Mouse (Mus musculus) embryonic facial prominence, embryonic 13.5 days (tissue): ENCODE data around the gene Krtap4-16. TPM values are rescaled to one million over a fixed set of nuclear protein-coding genes. Genes with fewer than 3 reads are reported as not detected.
"Not testable (repeated sequence)": the region's sequence is repeated elsewhere in the genome, so short reads cannot be mapped to it uniquely, and the experiment has no call there.

ENCODE experiments used
- ATAC-seq: fragments of 200-750 bp; cut with Nextera tagmentation; 2 replicates; pipeline ENCODE4 v1.8.0; 2017; ENCODE audit warnings: low read depth; ENCODE audit not compliant: insufficient number of reproducible peaks, insufficient read depth, low FRiP score, low TSS enrichment
- H3K27ac ChIP-seq: fragments of 300-500 bp; sonication (generic); 2 replicates; pipeline ENCODE4 v1.5.1; 2015; ENCODE audit warnings: moderate library complexity, mild to moderate bottlenecking, inconsistent platforms
- H3K27me3 ChIP-seq: fragments of 300-500 bp; sonication (generic); 2 replicates; pipeline ENCODE4 v1.6.1; 2015; ENCODE audit warnings: mild to moderate bottlenecking, inconsistent platforms
- H3K36me3 ChIP-seq: fragments of 300-500 bp; sonication (generic); 2 replicates; pipeline ENCODE4 v1.6.1; 2015; ENCODE audit warnings: mild to moderate bottlenecking, inconsistent platforms
- H3K4me1 ChIP-seq: fragments of 300-500 bp; sonication (generic); 2 replicates; pipeline ENCODE4 v1.6.1; 2015; ENCODE audit warnings: inconsistent platforms
- H3K4me2 ChIP-seq: fragments of 300-500 bp; sonication (generic); 2 replicates; pipeline ENCODE4 v1.6.1; 2015; ENCODE audit warnings: moderate library complexity, mild to moderate bottlenecking, inconsistent platforms
- H3K4me3 ChIP-seq: fragments of 300-500 bp; sonication (generic); 2 replicates; pipeline ENCODE4 v1.5.1; 2015; ENCODE audit warnings: mild to moderate bottlenecking, inconsistent platforms
- H3K9ac ChIP-seq: fragments of 300-500 bp; sonication (generic); 2 replicates; pipeline ENCODE4 v1.6.1; 2015; ENCODE audit warnings: mild to moderate bottlenecking, inconsistent platforms
- H3K9me3 ChIP-seq: fragments of 300-500 bp; sonication (generic); 2 replicates; pipeline ENCODE4 v1.6.1; 2016; ENCODE audit warnings: inconsistent platforms
- WGBS: fragments of 180-500 bp; shearing (Covaris S2); methylation state at CpG from one replicate; pipeline ENCODE4 v1.1.7; 2015; ENCODE audit warnings: mixed read lengths; 5-methylcytosine and 5-hydroxymethylcytosine counted together
- polyA plus RNA-seq: library from polyadenylated mRNA; unstranded; fragments of >200 nt; fragmentation: Nextera tagmentation; extraction: Ambion mirVana; gene quantifications from 2 replicates; pipeline ENCODE4 v1.2.1, GENCODE M21; 2015

Gene Krtap4-16
- not detected in 2 replicates for polyA plus RNA-seq

GRCm38 (mm10) chr11:99851508-99851907, at the start of gene Krtap4-16:
Krtap4-16 (minus strand) TSS chr11:99851608.
- ATAC-seq, result no peak
- Histone ChIP-seq H3K4me2 (no peak within 1 kb of the TSS), H3K4me1 (no peaks in the 10 kb centered on the region), H3K36me3 (no peaks in the 10 kb centered on the region), H3K9ac (no peak within 1 kb of the TSS), H3K27ac (no peak within 1 kb of the TSS), H3K9me3 (no peaks in the 10 kb centered on the region), H3K4me3 (no peak within 1 kb of the TSS), H3K27me3 (no peaks in the 10 kb centered on the region)

- not testable (repeated sequence) for H3K27ac ChIP-seq, H3K4me1 ChIP-seq, H3K9me3 ChIP-seq, H3K4me3 ChIP-seq, H3K9ac ChIP-seq, ATAC-seq, H3K4me2 ChIP-seq, H3K27me3 ChIP-seq, H3K36me3 ChIP-seq
- 46% methylated on average over 1 of the region's 1 CpGs for WGBS
Measured at GRCm38 (mm10) chr11:99878887-99879286, 27.5 kb upstream of the Krtap4-16 start, which contains the start of gene Gm11567. Gm11567 (plus strand) TSS chr11:99879187.

GRCm38 (mm10) chr11:99873089-99873488, 21.7 kb upstream of the Krtap4-16 start, which contains the start of gene Krtap9-1:
Krtap9-1 (plus strand) TSS chr11:99873389.
- 62% methylated on average over 1 of the region's 1 CpGs for WGBS
- H3K36me3 ChIP-seq, H3K4me3 ChIP-seq, H3K4me1 ChIP-seq, H3K9me3 ChIP-seq, H3K4me2 ChIP-seq, H3K9ac ChIP-seq, ATAC-seq, H3K27me3 ChIP-seq, H3K27ac ChIP-seq: not testable (repeated sequence)

- H3K9ac ChIP-seq, H3K27me3 ChIP-seq, H3K27ac ChIP-seq, H3K9me3 ChIP-seq, H3K4me2 ChIP-seq, H3K36me3 ChIP-seq, ATAC-seq, H3K4me3 ChIP-seq, H3K4me1 ChIP-seq: not testable (repeated sequence)
- WGBS, result 58% methylated on average over 1 of the region's 1 CpGs
Measured at GRCm38 (mm10) chr11:99864176-99864575, 12.8 kb upstream of the Krtap4-16 start, which contains the start of gene Gm11559. Gm11559 (plus strand) TSS chr11:99864476.

GRCm38 (mm10) chr11:99858761-99859160, 7.4 kb upstream of the Krtap4-16 start:
- Histone ChIP-seq H3K9ac (no peak overlapping the region), H3K4me2 (no peak overlapping the region), H3K9me3 (no peaks in the 10 kb centered on the region), H3K27me3 (no peaks in the 10 kb centered on the region), H3K4me1 (no peaks in the 10 kb centered on the region), H3K27ac (no peak overlapping the region), H3K4me3 (no peak overlapping the region), H3K36me3 (no peaks in the 10 kb centered on the region)
- WGBS, result 53% methylated on average over 2 of the region's 2 CpGs
- ATAC-seq, result no peak

- Histone ChIP-seq H3K4me1 (no peaks in the 10 kb centered on the region), H3K4me3 (no peak within 1 kb of the TSS), H3K9ac (no peak within 1 kb of the TSS), H3K27me3 (no peaks in the 10 kb centered on the region), H3K36me3 (no peaks in the 10 kb centered on the region), H3K4me2 (no peak within 1 kb of the TSS), H3K27ac (no peak within 1 kb of the TSS), H3K9me3 (no peaks in the 10 kb centered on the region)
- WGBS, result 88% methylated on average over 2 of the region's 2 CpGs
- no peak for ATAC-seq
Measured at GRCm38 (mm10) chr11:99857617-99858016, 6.2 kb upstream of the Krtap4-16 start, which contains the start of gene Gm11568. Gm11568 (plus strand) TSS chr11:99857917.

- Histone ChIP-seq H3K36me3 (no peaks in the 10 kb centered on the region), H3K27me3 (no peaks in the 10 kb centered on the region), H3K9ac (no peak overlapping the region), H3K27ac (no peak overlapping the region), H3K9me3 (no peaks in the 10 kb centered on the region), H3K4me1 (no peaks in the 10 kb centered on the region), H3K4me3 (no peak overlapping the region), H3K4me2 (no peak overlapping the region)
- 64% methylated on average over 3 of the region's 3 CpGs for WGBS
- ATAC-seq, result no peak
Measured at GRCm38 (mm10) chr11:99854121-99854520, 2.7 kb upstream of the Krtap4-16 start.

GRCm38 (mm10) chr11:99846746-99847145, 4.7 kb downstream of the Krtap4-16 start:
- 92% methylated on average over 2 of the region's 2 CpGs for WGBS
- ATAC-seq, result no peak
- no peak overlapping the region for H3K4me3 ChIP-seq

GRCm38 (mm10) chr11:99842185-99842584, 9.2 kb downstream of the Krtap4-16 start:
- WGBS, result 85% methylated on average over 1 of the region's 1 CpGs

More at GRCm38 (mm10) chr11:99846746-99847145, 4.7 kb downstream of the Krtap4-16 start:
- H3K9me3 ChIP-seq, result no peaks in the 10 kb centered on the region
- H3K27me3 ChIP-seq, result no peaks in the 10 kb centered on the region
- no peaks in the 10 kb centered on the region for H3K4me1 ChIP-seq
- H3K27ac ChIP-seq, result no peak overlapping the region
- H3K9ac ChIP-seq, result no peak overlapping the region
- H3K36me3 ChIP-seq, result no peaks in the 10 kb centered on the region
- H3K4me2 ChIP-seq, result no peak overlapping the region

GRCm38 (mm10) chr11:99837966-99838365, 13.4 kb downstream of the Krtap4-16 start, which contains the start of gene 2300003K06Rik:
2300003K06Rik (minus strand) TSS chr11:99838066.
- 77% methylated on average over 1 of the region's 1 CpGs for WGBS
- H3K4me3 ChIP-seq, result no peak within 1 kb of the TSS
- ATAC-seq, result no peak

More at GRCm38 (mm10) chr11:99842185-99842584, 9.2 kb downstream of the Krtap4-16 start:
- Histone ChIP-seq H3K9me3 (no peaks in the 10 kb centered on the region), H3K27ac (no peak overlapping the region), H3K4me3 (no peak overlapping the region), H3K9ac (no peak overlapping the region), H3K4me2 (no peak overlapping the region), H3K4me1 (no peaks in the 10 kb centered on the region), H3K36me3 (no peaks in the 10 kb centered on the region), H3K27me3 (no peaks in the 10 kb centered on the region)
- ATAC-seq, result no peak

GRCm38 (mm10) chr11:99815566-99815965, 35.8 kb downstream of the Krtap4-16 start, which contains the start of gene Gm11564:
Gm11564 (minus strand) TSS chr11:99815666.
- H3K36me3 ChIP-seq, H3K27ac ChIP-seq, H3K27me3 ChIP-seq, H3K4me1 ChIP-seq, H3K4me2 ChIP-seq, H3K9me3 ChIP-seq, H3K4me3 ChIP-seq, ATAC-seq, H3K9ac ChIP-seq: not testable (repeated sequence)
- WGBS, result 73% methylated on average over 2 of the region's 2 CpGs

More at GRCm38 (mm10) chr11:99837966-99838365, 13.4 kb downstream of the Krtap4-16 start, which contains the start of gene 2300003K06Rik:
- Histone ChIP-seq H3K9me3 (no peaks in the 10 kb centered on the region), H3K4me1 (no peaks in the 10 kb centered on the region), H3K4me2 (no peak within 1 kb of the TSS), H3K9ac (no peak within 1 kb of the TSS), H3K27ac (no peak within 1 kb of the TSS), H3K36me3 (no peaks in the 10 kb centered on the region), H3K27me3 (no peaks in the 10 kb centered on the region)

- not testable (repeated sequence) for H3K9ac ChIP-seq, H3K4me3 ChIP-seq, H3K4me2 ChIP-seq, ATAC-seq, H3K27ac ChIP-seq, H3K36me3 ChIP-seq, H3K27me3 ChIP-seq, H3K4me1 ChIP-seq, H3K9me3 ChIP-seq
Measured at GRCm38 (mm10) chr11:99809792-99810191, 41.6 kb downstream of the Krtap4-16 start, which contains the start of gene Krtap4-13. Krtap4-13 (minus strand) TSS chr11:99809892.
